Mouse (Mus musculus): ENCODE measurements around the gene Acot5. TPM values are rescaled to one million over a fixed set of nuclear protein-coding genes. Genes with fewer than 3 reads are reported as not detected.

The Acot5 gene
- polyA plus RNA-seq, 1 experiment from 2014 or later, result not detected

GRCm38 (mm10) chr12:84119584-84119983 lies 50.5 kb downstream of the Acot5 start:
- WGBS, result 94% methylated on average over 5 of the region's 5 CpGs
- no peaks in the 10 kb centered on the region for H3K36me3 ChIP-seq (ENCODE audit: insufficient read depth)
- no peak overlapping the region for H3K27ac ChIP-seq (ENCODE audit: low read depth)
- no peak for TF ChIP-seq CTCF (IDR thresholded peaks at IDR 0.05; ENCODE audit: low read depth)
- no peak overlapping the region for H3K4me3 ChIP-seq (ENCODE audit: low read depth, low read length)
- ATAC-seq (ENCODE audit: insufficient read depth), result no peak
- H3K4me1 ChIP-seq (ENCODE audit: insufficient read depth), result no peaks in the 10 kb centered on the region
- H3K4me2 ChIP-seq, result no peak overlapping the region
- H3K9me3 ChIP-seq (ENCODE audit: low read depth, low read length), result no peaks in the 10 kb centered on the region
- no peaks in the 10 kb centered on the region for H3K27me3 ChIP-seq (ENCODE audit: insufficient read depth, low read length)
- H3K9ac ChIP-seq, result no peak overlapping the region
- no peak for DNase-seq

Other genes starting within 250 kb of the Acot5 start
- 36.0 and 38.3 TPM in 2 replicates for gene Numb, start 147.4 kb upstream of the Acot5 start, polyA plus RNA-seq (2014; fragmentation: Nextera tagmentation; extraction: Ambion mirVana)
- gene Riox1, start 118.7 kb upstream of the Acot5 start, polyA plus RNA-seq (2014; fragmentation: Nextera tagmentation; extraction: Ambion mirVana), result 18.6 and 20.1 TPM in 2 replicates
- not detected in 2 replicates for gene Heatr4, start 84.5 kb upstream of the Acot5 start, polyA plus RNA-seq (2014; fragmentation: Nextera tagmentation; extraction: Ambion mirVana)
- gene Acot2, start 81.5 kb upstream of the Acot5 start, polyA plus RNA-seq (2014; fragmentation: Nextera tagmentation; extraction: Ambion mirVana), result 30.3 and 31.3 TPM in 2 replicates
- gene Acot1, start 59.8 kb upstream of the Acot5 start, polyA plus RNA-seq (2014; fragmentation: Nextera tagmentation; extraction: Ambion mirVana), result 92.9 and 98.2 TPM in 2 replicates
- gene Acot4, start 30.9 kb upstream of the Acot5 start, polyA plus RNA-seq (2014; fragmentation: Nextera tagmentation; extraction: Ambion mirVana), result 0.11 and 0.42 TPM in 2 replicates
- gene Gm49366, start 30.4 kb upstream of the Acot5 start, polyA plus RNA-seq (2014; fragmentation: Nextera tagmentation; extraction: Ambion mirVana), result not detected in 2 replicates
- gene Acot3, start 17.2 kb upstream of the Acot5 start, polyA plus RNA-seq (2014; fragmentation: Nextera tagmentation; extraction: Ambion mirVana), result 0.14 and 0.18 TPM in 2 replicates
- gene Acot6, start 31.3 kb downstream of the Acot5 start, polyA plus RNA-seq (2014; fragmentation: Nextera tagmentation; extraction: Ambion mirVana), result 1.8 and 2.3 TPM in 2 replicates
- 4.1 and 5.2 TPM in 2 replicates for gene Dnal1, start 45.0 kb downstream of the Acot5 start, polyA plus RNA-seq (2014; fragmentation: Nextera tagmentation; extraction: Ambion mirVana)
- gene Pnma1, start 79.2 kb downstream of the Acot5 start, polyA plus RNA-seq (2014; fragmentation: Nextera tagmentation; extraction: Ambion mirVana), result 0.68 and 0.79 TPM in 2 replicates
- 11.3 and 12.3 TPM in 2 replicates for gene Elmsan1, start 149.6 kb downstream of the Acot5 start, polyA plus RNA-seq (2014; fragmentation: Nextera tagmentation; extraction: Ambion mirVana)
- gene Ptgr2, start 215.9 kb downstream of the Acot5 start, polyA plus RNA-seq (2014; fragmentation: Nextera tagmentation; extraction: Ambion mirVana), result 17.2 and 19.6 TPM in 2 replicates
- gene Zfp410, start 247.5 kb downstream of the Acot5 start, polyA plus RNA-seq (2014; fragmentation: Nextera tagmentation; extraction: Ambion mirVana), result 81.3 and 82.7 TPM in 2 replicates

All from lung, embryonic 14.5 days (tissue).